Mouse (Mus musculus): ENCODE data around the gene 2310050C09Rik.

GRCm38 (mm10) chr3:92825808-92826207, 44.2 kb downstream of the 2310050C09Rik start:
- no peak for TF ChIP-seq CTCF (IDR thresholded peaks at IDR 0.05; ENCODE audit: borderline replicate concordance, control insufficient read depth, extremely low read depth, insufficient read depth, low read length, poor library complexity)
- no peak for TF ChIP-seq POLR2A (IDR thresholded peaks at IDR 0.05; ENCODE audit: control insufficient read depth, extremely low read depth, insufficient read depth, low read length, poor library complexity)
